ENCODE assay signal across 16 mouse cellular contexts in the genomic region with DNA sequence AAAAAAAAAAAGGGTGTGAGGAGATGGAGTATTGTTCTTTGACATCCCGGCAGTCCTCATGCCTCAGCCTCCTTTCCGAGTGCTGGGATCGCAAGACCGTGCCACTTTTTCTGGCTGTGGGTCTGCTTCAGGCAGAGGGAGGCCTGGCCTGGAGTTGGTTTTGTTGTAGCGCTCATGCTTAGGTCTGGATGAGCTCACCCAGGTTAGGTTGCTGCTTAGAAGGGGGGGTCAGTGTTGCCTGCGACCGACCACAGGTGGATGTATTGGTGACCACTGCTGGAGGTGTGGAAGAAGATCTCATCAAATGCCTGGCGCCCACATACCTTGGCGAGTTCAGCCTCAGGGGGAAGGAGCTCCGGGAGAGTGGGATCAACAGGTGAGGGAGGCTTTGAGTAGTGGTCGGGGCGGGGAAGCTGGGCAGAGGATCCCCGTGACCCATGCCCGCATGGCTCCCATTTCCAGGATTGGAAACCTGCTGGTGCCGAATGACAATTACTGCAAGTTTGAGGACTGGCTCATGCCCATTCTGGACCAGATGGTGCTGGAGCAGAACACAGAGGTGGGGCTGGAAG. TPM values are rescaled to one million over a fixed set of nuclear protein-coding genes. Genes with fewer than 3 reads are reported as not detected.
A peak's percentile ranks its signal among the peaks of the same experiment; 100 is the strongest.
DNase-seq lines count a peak whose midpoint lies in the region; ATAC-seq and TF ChIP-seq lines count a peak whose summit lies in the region.
"Had no signal": no experiment of that assay in that cellular context is flagged by ENCODE, and none has a peak within 500 bp of the region (broad histone marks: within the 10 kb centered on the region; RNA-seq: fewer than 3 reads in every experiment).

No protein-coding gene starts in this region.

- TF ChIP-seq RAD21 in CH12.LX (IDR thresholded peaks at IDR 0.05; ENCODE audit: low read depth, low read length) = no peak

- no peak for ATAC-seq in intestine, embryonic 16.5 days
- ATAC-seq in intestine, embryonic 15.5 days = no peak
- ATAC-seq in limb, embryonic 13.5 days (ENCODE audit: low FRiP score, low read depth) = no peak

- no peak overlapping the region for H3K4me2 ChIP-seq in intestine, embryonic 16.5 days (ENCODE audit: low read depth, low read length)
- no peak overlapping the region for H3K4me2 ChIP-seq in intestine, embryonic 15.5 days (replicated peaks)
- H3K4me2 ChIP-seq in CH12.LX (ENCODE audit: insufficient read depth, low read depth, poor library complexity, severe bottlenecking) = peak overlapping the region; percentile 76; the same call in 1 of the 2 replicates
- H3K4me2 ChIP-seq in limb, embryonic 13.5 days (replicated peaks) = peak overlapping the region; percentile 78

- 0 out of 2 replicates have a peak, but pooled peaks cover 2% of the 10 kb centered on the region for H3K36me3 ChIP-seq in intestine, embryonic 16.5 days (ENCODE audit: control insufficient read depth, insufficient read depth, low read length)
- peaks cover 17% of the 10 kb centered on the region for H3K36me3 ChIP-seq in intestine, embryonic 15.5 days
- H3K36me3 ChIP-seq in CH12.LX (replicated peaks in 1 of 2; ENCODE audit: control insufficient read depth in 1 of 2, insufficient read depth in 1 of 2, low read length in 1 of 2) (peaks cover 44 to 59% of the 10 kb centered on the region in 2 experiments), ES-E14 (ENCODE audit: control insufficient read depth, insufficient read depth, low read length, poor library complexity, severe bottlenecking) (peaks cover 34% of the 10 kb centered on the region)
- H3K36me3 ChIP-seq in limb, embryonic 13.5 days = peaks cover 39% of the 10 kb centered on the region

- H3K9ac ChIP-seq in intestine, embryonic 16.5 days (ENCODE audit: low read depth, low read length) = 0 out of 2 replicates have a peak overlapping the region, but pooled peaks have one; percentile 4
- H3K9ac ChIP-seq in intestine, embryonic 15.5 days = no peak overlapping the region
- H3K9ac ChIP-seq in CH12.LX (ENCODE audit: insufficient read depth, low read depth) = peak overlapping the region; percentile 99; the same call in 1 of the 2 replicates
- H3K9ac ChIP-seq in ES-E14 (ENCODE audit: insufficient read depth, low read depth, low read length, poor library complexity, severe bottlenecking) = peak overlapping the region; percentile 66
- no peak overlapping the region for H3K9ac ChIP-seq in limb, embryonic 13.5 days

- no peak for TF ChIP-seq POLR2A in CH12.LX (IDR thresholded peaks at IDR 0.05; ENCODE audit: low read depth, low read length)

- dilution Hi-C loops in CH12.LX (cut with MboI; ENCODE audit: extremely low pct_ligation_motif_present, extremely low pct_unique_long_range_greater_than_20kb, low sequenced_read_pairs) = no loop called here

- no peak for DNase-seq in CH12.LX (ENCODE audit: extremely low read depth)
- DNase-seq in ES-E14 (ENCODE audit: low read depth, low spot score) = no peak
- DNase-seq in thymus, postnatal 25 days = no peak
- no peak for DNase-seq in cerebellum, postnatal 4 days (ENCODE audit: low spot score in 2 of 2)
- DNase-seq: adrenal gland, adult 2 months; cerebellum, adult 11 months; gastrocnemius, adult 2 months; kidney, adult 18-20 months; right cerebral cortex, postnatal 4 days had no signal

- H3K27me3 ChIP-seq in intestine, embryonic 16.5 days (replicated peaks; ENCODE audit: control insufficient read depth, insufficient read depth, low read length) = no peaks in the 10 kb centered on the region
- no peaks in the 10 kb centered on the region for H3K27me3 ChIP-seq in intestine, embryonic 15.5 days (replicated peaks)
- no peaks in the 10 kb centered on the region for H3K27me3 ChIP-seq in CH12.LX (replicated peaks)
- H3K27me3 ChIP-seq in limb, embryonic 13.5 days = no peaks in the 10 kb centered on the region
- H3K27me3 ChIP-seq: heart, embryonic 15.5 days had no signal

- H3K9me3 ChIP-seq in intestine, embryonic 16.5 days (ENCODE audit: control insufficient read depth, low read length) = no peaks in the 10 kb centered on the region
- no peaks in the 10 kb centered on the region for H3K9me3 ChIP-seq in intestine, embryonic 15.5 days
- H3K9me3 ChIP-seq in CH12.LX (replicated peaks; ENCODE audit: low read length) = no peaks in the 10 kb centered on the region
- no peaks in the 10 kb centered on the region for H3K9me3 ChIP-seq in ES-E14 (ENCODE audit: control insufficient read depth, insufficient read depth, low read depth, low read length)
- H3K9me3 ChIP-seq in limb, embryonic 13.5 days = no peaks in the 10 kb centered on the region
- H3K9me3 ChIP-seq: heart, embryonic 15.5 days had no signal

- peaks cover 13% of the 10 kb centered on the region; the same call in 1 of the 2 replicates for H3K4me1 ChIP-seq in intestine, embryonic 16.5 days (ENCODE audit: control insufficient read depth, insufficient read depth, low read length)
- peaks cover 9% of the 10 kb centered on the region; the same call in 1 of the 2 replicates for H3K4me1 ChIP-seq in intestine, embryonic 15.5 days (replicated peaks)
- H3K4me1 ChIP-seq in CH12.LX (ENCODE audit: control insufficient read depth in 1 of 2, insufficient read depth in 2 of 2) (peaks cover 6 to 27% of the 10 kb centered on the region in 2 experiments), ES-E14 (ENCODE audit: control insufficient read depth in 2 of 2, insufficient read depth in 2 of 2, low read length in 2 of 2, poor library complexity in 1 of 2) (peaks cover 0 to 11% of the 10 kb centered on the region in 2 experiments; a peak in 1 of 4 replicates)
- peaks cover 14% of the 10 kb centered on the region for H3K4me1 ChIP-seq in limb, embryonic 13.5 days

- no peak overlapping the region for H3K27ac ChIP-seq in intestine, embryonic 16.5 days (ENCODE audit: low read length)
- H3K27ac ChIP-seq in intestine, embryonic 15.5 days = no peak overlapping the region
- H3K27ac ChIP-seq in CH12.LX (ENCODE audit: insufficient read depth, low read depth) = no peak overlapping the region
- H3K27ac ChIP-seq in ES-E14 (ENCODE audit: insufficient read depth, low read depth, low read length, poor library complexity, severe bottlenecking) = 0 out of 2 replicates have a peak overlapping the region, but pooled peaks have one; percentile 1
- no peak overlapping the region for H3K27ac ChIP-seq in limb, embryonic 13.5 days
- H3K27ac ChIP-seq: stomach, postnatal 0 days had no signal

- no peak overlapping the region for H3K4me3 ChIP-seq in intestine, embryonic 16.5 days (ENCODE audit: low read length)
- no peak overlapping the region for H3K4me3 ChIP-seq in intestine, embryonic 15.5 days (replicated peaks)
- H3K4me3 ChIP-seq in CH12.LX (replicated peaks in 1 of 3; ENCODE audit: low read depth in 2 of 3, low read length in 2 of 3, poor library complexity in 1 of 3) (peak overlapping the region in 2 of 3 experiments; percentile 41 to 92), ES-E14 (ENCODE audit: insufficient read depth in 1 of 2, low read depth in 1 of 2, low read length in 2 of 2, poor library complexity in 1 of 2, severe bottlenecking in 1 of 2) (peak overlapping the region; percentile 43 to 53)
- H3K4me3 ChIP-seq in limb, embryonic 13.5 days = peak overlapping the region; percentile 95; the same call in 1 of the 2 replicates

- in situ Hi-C loops in CH12.LX (cut with MboI; ENCODE audit: low pct_ligation_motif_present, low pct_unique_long_range_greater_than_20kb, low sequenced_read_pairs) (loop anchor here (5.0 kb wide), 1 partner anchor 99 kb away; no protein-coding TSS in a partner anchor), ES-E14 (cut with MboI; ENCODE audit: low sequenced_read_pairs in 2 of 2, unreplicated experiment in 2 of 2) (no loop called here)

- WGBS in intestine, embryonic 16.5 days = 89% methylated on average over 15 of the region's 15 CpGs
- WGBS in intestine, embryonic 15.5 days = 90% methylated on average over 15 of the region's 15 CpGs
- 93% methylated on average over 15 of the region's 15 CpGs for WGBS in limb, embryonic 13.5 days

- no peak for TF ChIP-seq EP300 in CH12.LX (IDR thresholded peaks at IDR 0.05; ENCODE audit: low read length)

- no peak for TF ChIP-seq CTCF in CH12.LX (conservative IDR thresholded peaks at IDR 0.05 in 1 of 2, IDR thresholded peaks at IDR 0.05 in 1 of 2; ENCODE audit: low read depth in 2 of 2, low read length in 2 of 2)

- peaks cover 17% of the 10 kb centered on the region for H3K79me2 ChIP-seq in CH12.LX (replicated peaks; ENCODE audit: control insufficient read depth, extremely low read depth, insufficient read depth, poor library complexity, severe bottlenecking)

RNA-seq across cellular contexts. Expression of a gene that starts 1.6 kb away (rescaled TPM):
- polyA plus RNA-seq in intestine, embryonic 16.5 days (2015; fragmentation: Nextera tagmentation; extraction: Ambion mirVana) = 56.0 and 57.4 TPM in 2 replicates
- polyA plus RNA-seq in intestine, embryonic 15.5 days (2015; fragmentation: Nextera tagmentation; extraction: Ambion mirVana) = 56.6 and 57.5 TPM in 2 replicates
- total RNA-seq in CH12.LX (2012; rRNA removed) (44.7 and 66.4 TPM in 2 replicates), CH12.LX (2014; rRNA removed) (60.1 and 64.6 TPM in 2 replicates), ES-E14 (2012; rRNA removed) (54.1 and 63.1 TPM in 2 replicates)
- 77.3 and 88.5 TPM in 2 replicates for polyA plus RNA-seq in CH12.LX (2012; ENCODE audit: insufficient read length, low read depth)
- polyA plus RNA-seq in limb, embryonic 13.5 days (2015; fragmentation: Nextera tagmentation; extraction: Ambion mirVana) = 60.0 and 60.5 TPM in 2 replicates

RNA-seq across cellular contexts. Expression of a gene that starts 5.3 kb away (rescaled TPM):
- polyA plus RNA-seq in intestine, embryonic 16.5 days (2015; fragmentation: Nextera tagmentation; extraction: Ambion mirVana) = not detected in 2 replicates
- polyA plus RNA-seq in intestine, embryonic 15.5 days (2015; fragmentation: Nextera tagmentation; extraction: Ambion mirVana) = not detected in 2 replicates
- not detected in 2 replicates for total RNA-seq in CH12.LX (2012; rRNA removed)
- total RNA-seq in CH12.LX (2014; rRNA removed) = not detected in 2 replicates
- 1.0 TPM in 1 of 2 replicates, not detected in the other for polyA plus RNA-seq in CH12.LX (2012; ENCODE audit: insufficient read length, low read depth)
- total RNA-seq in ES-E14 (2012; rRNA removed) = not detected in 2 replicates
- polyA plus RNA-seq in limb, embryonic 13.5 days (2015; fragmentation: Nextera tagmentation; extraction: Ambion mirVana) = 0.75 and 0.76 TPM in 2 replicates
- total RNA-seq: adrenal gland, adult 2 months; gastrocnemius, adult 2 months; left cerebral cortex, adult 18-20 months had no signal
- polyA plus RNA-seq: adrenal gland, adult 2 months; heart, embryonic 15.5 days; neural tube, embryonic 14.5 days; stomach, postnatal 0 days had no signal

RNA-seq across cellular contexts. Expression of a gene that starts 7.4 kb away (rescaled TPM):
- polyA plus RNA-seq in intestine, embryonic 16.5 days (2015; fragmentation: Nextera tagmentation; extraction: Ambion mirVana) = 138 and 146 TPM in 2 replicates
- 133 and 151 TPM in 2 replicates for polyA plus RNA-seq in intestine, embryonic 15.5 days (2015; fragmentation: Nextera tagmentation; extraction: Ambion mirVana)
- total RNA-seq in CH12.LX (2012; rRNA removed) (34.3 and 40.9 TPM in 2 replicates), CH12.LX (2014; rRNA removed) (38.5 and 43.5 TPM in 2 replicates), ES-E14 (2012; rRNA removed) (24.9 and 27.6 TPM in 2 replicates)
- 98.3 and 103 TPM in 2 replicates for polyA plus RNA-seq in CH12.LX (2012; ENCODE audit: insufficient read length, low read depth)
- 111 and 127 TPM in 2 replicates for polyA plus RNA-seq in limb, embryonic 13.5 days (2015; fragmentation: Nextera tagmentation; extraction: Ambion mirVana)

RNA-seq across cellular contexts. Expression of a gene that starts 8.0 kb away (rescaled TPM):
- 39.7 and 43.8 TPM in 2 replicates for polyA plus RNA-seq in intestine, embryonic 16.5 days (2015; fragmentation: Nextera tagmentation; extraction: Ambion mirVana)
- polyA plus RNA-seq in intestine, embryonic 15.5 days (2015; fragmentation: Nextera tagmentation; extraction: Ambion mirVana) = 35.7 and 42.9 TPM in 2 replicates
- 24.6 and 25.8 TPM in 2 replicates for total RNA-seq in CH12.LX (2012; rRNA removed)
- total RNA-seq in CH12.LX (2014; rRNA removed) = 4.8 and 5.5 TPM in 2 replicates
- 34.4 and 35.6 TPM in 2 replicates for polyA plus RNA-seq in CH12.LX (2012; ENCODE audit: insufficient read length, low read depth)
- 26.4 and 32.6 TPM in 2 replicates for total RNA-seq in ES-E14 (2012; rRNA removed)
- 43.0 and 45.1 TPM in 2 replicates for polyA plus RNA-seq in limb, embryonic 13.5 days (2015; fragmentation: Nextera tagmentation; extraction: Ambion mirVana)

RNA-seq across cellular contexts. Expression of a gene that starts 9.9 kb away (rescaled TPM):
- polyA plus RNA-seq in intestine, embryonic 16.5 days (2015; fragmentation: Nextera tagmentation; extraction: Ambion mirVana) = 72.4 and 85.5 TPM in 2 replicates
- 55.4 and 55.7 TPM in 2 replicates for polyA plus RNA-seq in intestine, embryonic 15.5 days (2015; fragmentation: Nextera tagmentation; extraction: Ambion mirVana)
- total RNA-seq in CH12.LX (2012; rRNA removed) (45.6 and 47.9 TPM in 2 replicates), CH12.LX (2014; rRNA removed) (29.1 and 29.7 TPM in 2 replicates), ES-E14 (2012; rRNA removed) (40.2 and 78.2 TPM in 2 replicates)
- polyA plus RNA-seq in CH12.LX (2012; ENCODE audit: insufficient read length, low read depth) = 36.8 and 40.7 TPM in 2 replicates
- polyA plus RNA-seq in limb, embryonic 13.5 days (2015; fragmentation: Nextera tagmentation; extraction: Ambion mirVana) = 29.2 and 32.2 TPM in 2 replicates

Comparison
In these comparisons a context has a peak if more than half of its experiments do, and no peak if none do; other contexts are left out.
1. H3K9ac ChIP-seq: peak in intestine, embryonic 16.5 days (single experiment), CH12.LX (single experiment) and ES-E14 (single experiment); none in intestine, embryonic 15.5 days (single experiment) and limb, embryonic 13.5 days (single experiment).
2. H3K4me2 ChIP-seq: peak in CH12.LX (single experiment) and limb, embryonic 13.5 days (single experiment); none in intestine, embryonic 16.5 days (single experiment) and intestine, embryonic 15.5 days (single experiment).
3. H3K4me3 ChIP-seq: peak in CH12.LX (2 of 3), ES-E14 (2 of 2) and limb, embryonic 13.5 days (single experiment); none in intestine, embryonic 16.5 days (single experiment) and intestine, embryonic 15.5 days (single experiment).